Mouse (Mus musculus) CD8-positive naive resting alpha-beta T cell, adult 2 months (primary cell): ENCODE data around the gene Cdh23.

Source experiments
- DNase-seq, 2 experiments: peaks; one replicate each; pipeline ENCODE4 v3.0.0; 2022; ENCODE audit warnings: low read depth in 2 of 2, low spot score in 2 of 2

Cdh23 gene

GRCm38 (mm10) chr10:60498538-60498937, 197.8 kb downstream of the Cdh23 start:
- DNase-seq, result no peak

- DNase-seq, result no peak
Measured at GRCm38 (mm10) chr10:60495070-60495469, 201.2 kb downstream of the Cdh23 start.

GRCm38 (mm10) chr10:60491538-60491937, 204.8 kb downstream of the Cdh23 start:
- no peak for DNase-seq

GRCm38 (mm10) chr10:60481381-60481780, 214.9 kb downstream of the Cdh23 start:
- DNase-seq, result no peak

- DNase-seq, result no peak
Measured at GRCm38 (mm10) chr10:60474549-60474948, 221.7 kb downstream of the Cdh23 start.

GRCm38 (mm10) chr10:60473782-60474322, 222.4 kb downstream of the Cdh23 start:
- DNase-seq, result no peak

GRCm38 (mm10) chr10:60467752-60468151, 228.5 kb downstream of the Cdh23 start:
- DNase-seq, result no peak

GRCm38 (mm10) chr10:60463953-60464647, 232.2 kb downstream of the Cdh23 start:
- no peak for DNase-seq

- no peak for DNase-seq
Measured at GRCm38 (mm10) chr10:60456662-60457397, 239.5 kb downstream of the Cdh23 start.

GRCm38 (mm10) chr10:60455193-60455592, 241.1 kb downstream of the Cdh23 start:
- DNase-seq, result no peak

GRCm38 (mm10) chr10:60447186-60447585, 249.1 kb downstream of the Cdh23 start:
- DNase-seq, result no peak

GRCm38 (mm10) chr10:60445031-60445593, 251.2 kb downstream of the Cdh23 start:
- DNase-seq, result no peak

- peak in 1 of 2 experiments; percentile 16 for DNase-seq
Measured at GRCm38 (mm10) chr10:60443078-60443477, 253.2 kb downstream of the Cdh23 start.

- DNase-seq, result no peak
Measured at GRCm38 (mm10) chr10:60442321-60442720, 254.0 kb downstream of the Cdh23 start.

GRCm38 (mm10) chr10:60432679-60433078, 263.6 kb downstream of the Cdh23 start:
- no peak for DNase-seq

GRCm38 (mm10) chr10:60430591-60430990, 265.7 kb downstream of the Cdh23 start:
- DNase-seq, result no peak

GRCm38 (mm10) chr10:60430001-60430400, 266.3 kb downstream of the Cdh23 start:
- DNase-seq, result no peak

- DNase-seq, result no peak
Measured at GRCm38 (mm10) chr10:60422756-60423155, 273.5 kb downstream of the Cdh23 start.

GRCm38 (mm10) chr10:60419624-60420023, 276.7 kb downstream of the Cdh23 start:
- no peak for DNase-seq

- DNase-seq, result peak; percentile 57 to 61
Measured at GRCm38 (mm10) chr10:60418137-60418536, 278.2 kb downstream of the Cdh23 start.

GRCm38 (mm10) chr10:60417041-60417440, 279.2 kb downstream of the Cdh23 start:
- DNase-seq, result no peak

GRCm38 (mm10) chr10:60413756-60414155, 282.5 kb downstream of the Cdh23 start:
- DNase-seq, result no peak
